Mouse (Mus musculus): ENCODE results near the gene Lcmt1. TPM values are rescaled to one million over a fixed set of nuclear protein-coding genes. Genes with fewer than 3 reads are reported as not detected.

The Lcmt1 gene
- polyA plus RNA-seq, 1 experiment from 2014 or later = 30.6 TPM

DNA sequence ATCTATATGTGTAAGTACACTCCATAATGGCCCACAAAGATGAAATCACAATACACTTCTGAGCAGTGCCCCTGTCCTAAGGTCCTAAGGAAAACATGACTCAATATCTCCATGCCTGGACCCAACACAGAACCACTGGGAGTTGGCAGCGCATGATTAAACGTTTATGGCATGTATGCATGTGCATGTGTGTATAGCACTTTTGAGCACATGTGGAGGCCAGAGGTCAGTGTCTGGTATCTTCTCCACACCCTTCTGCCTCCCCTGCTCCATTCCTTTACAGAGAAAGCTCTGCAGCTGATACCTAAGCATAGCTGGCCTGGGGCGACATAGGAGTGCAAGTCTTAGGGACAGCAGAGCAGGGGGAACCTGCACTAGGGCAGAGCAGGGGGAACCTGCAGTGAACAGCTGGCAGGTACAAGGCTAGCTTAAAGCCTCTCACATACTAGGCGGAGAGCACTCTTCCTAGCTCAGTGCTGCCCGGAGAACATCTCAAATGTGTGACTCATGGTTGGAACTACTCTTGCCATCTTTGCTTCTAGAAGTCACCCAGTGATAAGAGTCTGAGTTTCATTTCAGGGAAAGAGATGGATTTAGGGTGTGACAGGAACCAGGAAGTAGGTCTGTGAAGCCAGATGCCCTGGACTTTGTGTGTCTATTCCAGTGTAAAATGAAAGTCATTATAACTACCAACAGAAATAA is 25.4 kb upstream of the Lcmt1 start:
- H3K27ac ChIP-seq = no peak overlapping the region; the same call in 1 of the 2 replicates
- no peak for ATAC-seq (ENCODE audit: low read depth)

GRCm38 (mm10) chr7:123345041-123345544 is 24.5 kb upstream of the Lcmt1 start:
- Histone ChIP-seq H3K9me3 (replicated peaks) (no peaks in the 10 kb centered on the region), H3K4me3 (replicated peaks) (no peak overlapping the region), H3K27me3 (no peaks in the 10 kb centered on the region), H3K4me2 (no peak overlapping the region), H3K9ac (no peak overlapping the region), H3K4me1 (replicated peaks) (peaks cover 83% of the 10 kb centered on the region), H3K36me3 (0 out of 2 replicates have a peak, but pooled peaks cover under 1% of the 10 kb centered on the region), H3K27ac (no peak overlapping the region)
- ATAC-seq (ENCODE audit: low read depth) (no peak), DNase-seq (no peak)
- 71% methylated on average over 3 of the region's 3 CpGs for WGBS (ENCODE audit: insufficient replicate concordance)

More for the DNA sequence above, 25.4 kb upstream of the Lcmt1 start:
- Histone ChIP-seq H3K9me3 (replicated peaks) (no peaks in the 10 kb centered on the region), H3K9ac (no peak overlapping the region), H3K36me3 (0 out of 2 replicates have a peak, but pooled peaks cover 4% of the 10 kb centered on the region), H3K4me1 (replicated peaks) (peaks cover 75% of the 10 kb centered on the region), H3K27me3 (no peaks in the 10 kb centered on the region), H3K4me3 (replicated peaks) (no peak overlapping the region), H3K4me2 (no peak overlapping the region)
- DNase-seq = no peak
- WGBS (ENCODE audit: insufficient replicate concordance) = 82% methylated on average over 5 of the region's 5 CpGs

- Histone ChIP-seq H3K4me3 (replicated peaks) (no peak overlapping the region), H3K4me1 (replicated peaks) (peaks cover 80% of the 10 kb centered on the region), H3K27me3 (no peaks in the 10 kb centered on the region), H3K36me3 (0 out of 2 replicates have a peak, but pooled peaks cover 2% of the 10 kb centered on the region), H3K9me3 (replicated peaks) (no peaks in the 10 kb centered on the region), H3K9ac (no peak overlapping the region), H3K4me2 (no peak overlapping the region), H3K27ac (no peak overlapping the region)
- 78% methylated on average over 7 of the region's 7 CpGs for WGBS (ENCODE audit: insufficient replicate concordance)
- no peak for ATAC-seq (ENCODE audit: low read depth)
- DNase-seq = no peak
These were observed 22.8 kb upstream of the Lcmt1 start for GRCm38 (mm10) chr7:123346631-123347290.

- no peak overlapping the region for H3K4me3 ChIP-seq (replicated peaks)
- H3K4me1 ChIP-seq (replicated peaks) = peaks cover 87% of the 10 kb centered on the region
- no peaks in the 10 kb centered on the region for H3K9me3 ChIP-seq (replicated peaks)
- ATAC-seq (ENCODE audit: low read depth) (no peak), DNase-seq (no peak)
- 0 out of 2 replicates have a peak, but pooled peaks cover 2% of the 10 kb centered on the region for H3K36me3 ChIP-seq
- no peaks in the 10 kb centered on the region for H3K27me3 ChIP-seq
- peak overlapping the region; percentile 25; the same call in 1 of the 2 replicates for H3K27ac ChIP-seq
- H3K9ac ChIP-seq = 0 out of 2 replicates have a peak overlapping the region, but pooled peaks have one; percentile 17
- no peak overlapping the region for H3K4me2 ChIP-seq
- 86% methylated on average over 11 of the region's 11 CpGs for WGBS (ENCODE audit: insufficient replicate concordance)
These were observed 19.8 kb upstream of the Lcmt1 start for GRCm38 (mm10) chr7:123349813-123350212.

GRCm38 (mm10) chr7:123350243-123350642 is 19.3 kb upstream of the Lcmt1 start:
- Histone ChIP-seq H3K9me3 (replicated peaks) (no peaks in the 10 kb centered on the region), H3K4me3 (replicated peaks) (no peak overlapping the region), H3K27me3 (no peaks in the 10 kb centered on the region), H3K36me3 (0 out of 2 replicates have a peak, but pooled peaks cover 2% of the 10 kb centered on the region), H3K4me2 (no peak overlapping the region), H3K9ac (peak overlapping the region; percentile 17; the same call in 1 of the 2 replicates), H3K4me1 (replicated peaks) (peaks cover 87% of the 10 kb centered on the region), H3K27ac (0 out of 2 replicates have a peak overlapping the region, but pooled peaks have one; percentile 3)
- 81% methylated on average over 2 of the region's 2 CpGs for WGBS (ENCODE audit: insufficient replicate concordance)
- no peak for DNase-seq
- no peak for ATAC-seq (ENCODE audit: low read depth)

DNA sequence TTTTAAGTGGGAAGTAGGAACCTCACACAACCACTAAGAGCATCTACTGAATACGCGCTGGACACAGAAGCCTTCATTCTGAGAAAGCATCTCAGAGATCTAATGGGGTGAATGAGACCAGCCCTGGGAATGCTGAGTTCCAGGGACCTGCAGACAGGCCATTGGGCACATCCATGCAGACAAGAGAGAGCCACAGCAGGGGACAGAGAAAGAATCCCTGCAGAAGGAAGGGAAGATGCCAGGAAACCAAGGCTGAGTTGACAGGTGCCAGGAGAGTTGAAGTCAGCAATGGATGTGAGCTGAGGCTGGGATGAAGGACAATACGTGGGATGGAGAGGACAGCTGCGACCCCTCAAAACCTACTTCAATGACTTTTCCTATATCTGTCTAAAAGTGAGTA is 16.5 kb upstream of the Lcmt1 start:
- peaks cover 95% of the 10 kb centered on the region for H3K4me1 ChIP-seq (replicated peaks)

DNA sequence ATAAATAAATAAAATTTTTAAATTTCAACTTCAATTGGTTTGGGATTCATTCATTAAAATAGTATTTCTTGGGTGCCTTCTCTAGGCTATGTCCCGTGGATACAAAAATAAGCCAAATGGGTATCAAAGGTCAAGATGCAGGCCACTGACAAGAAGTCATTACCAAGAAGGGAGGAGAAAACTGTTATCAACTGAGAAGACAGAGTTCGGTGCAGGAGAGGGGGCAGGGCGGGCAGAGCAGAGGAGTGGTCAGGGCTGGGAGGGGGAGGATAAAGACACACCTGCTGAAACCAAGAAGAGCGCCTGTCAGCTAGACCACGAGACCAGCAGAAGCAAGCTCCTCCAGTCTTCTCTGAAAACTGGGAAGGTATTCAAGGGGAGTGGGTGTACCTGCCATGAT is 15.7 kb upstream of the Lcmt1 start:
- H3K9ac ChIP-seq = peak overlapping the region; percentile 53
- H3K4me1 ChIP-seq (replicated peaks) = peaks cover 95% of the 10 kb centered on the region
- H3K9me3 ChIP-seq (replicated peaks) = no peaks in the 10 kb centered on the region
- peak overlapping the region; percentile 86 for H3K27ac ChIP-seq
- H3K27me3 ChIP-seq = no peaks in the 10 kb centered on the region
- peak; percentile 93 for ATAC-seq (ENCODE audit: low read depth)
- WGBS (ENCODE audit: insufficient replicate concordance) = 20% methylated on average over 5 of the region's 5 CpGs
- peak; percentile 80 for DNase-seq
- peak overlapping the region; percentile 67 for H3K4me2 ChIP-seq
- peak overlapping the region; percentile 34 for H3K4me3 ChIP-seq (replicated peaks)
- H3K36me3 ChIP-seq = peaks cover 10% of the 10 kb centered on the region; the same call in 1 of the 2 replicates

More for the DNA sequence above, 16.5 kb upstream of the Lcmt1 start:
- H3K27ac ChIP-seq = peak overlapping the region; percentile 86
- H3K9me3 ChIP-seq (replicated peaks) = no peaks in the 10 kb centered on the region
- no peaks in the 10 kb centered on the region for H3K27me3 ChIP-seq
- H3K36me3 ChIP-seq = peaks cover 10% of the 10 kb centered on the region; the same call in 1 of the 2 replicates
- peak overlapping the region; percentile 34 for H3K4me3 ChIP-seq (replicated peaks)
- 94% methylated on average over 4 of the region's 4 CpGs for WGBS (ENCODE audit: insufficient replicate concordance)
- H3K4me2 ChIP-seq = peak overlapping the region; percentile 67
- ATAC-seq (ENCODE audit: low read depth) (no peak), DNase-seq (no peak)
- H3K9ac ChIP-seq = peak overlapping the region; percentile 53

DNA sequence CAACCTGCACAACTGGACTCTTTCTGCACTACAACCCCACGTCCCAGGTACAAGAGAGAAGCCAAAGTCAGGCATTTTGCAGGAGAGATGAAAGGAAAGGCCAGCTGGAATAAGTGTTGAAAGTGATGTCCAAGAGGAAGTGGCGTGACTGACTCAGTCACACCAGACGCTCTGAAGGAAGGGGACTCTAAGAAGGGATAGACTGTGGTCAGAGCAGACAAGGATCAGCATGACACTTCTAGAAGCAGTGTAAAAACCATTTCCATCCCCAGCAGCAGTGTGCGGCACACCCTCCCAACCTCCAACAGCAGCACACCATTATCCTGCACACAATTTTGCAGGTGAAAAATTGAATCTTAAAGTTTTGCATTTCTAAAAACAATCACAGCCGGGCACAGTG is 15.2 kb upstream of the Lcmt1 start:
- DNase-seq (no peak), ATAC-seq (ENCODE audit: low read depth) (0 out of 2 replicates have a peak, but pooled peaks have one; percentile 21)
- Histone ChIP-seq H3K4me2 (peak overlapping the region; percentile 67), H3K9me3 (replicated peaks) (no peaks in the 10 kb centered on the region), H3K9ac (peak overlapping the region; percentile 49), H3K27me3 (no peaks in the 10 kb centered on the region), H3K4me1 (replicated peaks) (peaks cover 95% of the 10 kb centered on the region), H3K27ac (peak overlapping the region; percentile 86), H3K4me3 (replicated peaks) (peak overlapping the region; percentile 34), H3K36me3 (peaks cover 10% of the 10 kb centered on the region; the same call in 1 of the 2 replicates)
- WGBS (ENCODE audit: insufficient replicate concordance) = 47% methylated on average over 5 of the region's 5 CpGs

DNA sequence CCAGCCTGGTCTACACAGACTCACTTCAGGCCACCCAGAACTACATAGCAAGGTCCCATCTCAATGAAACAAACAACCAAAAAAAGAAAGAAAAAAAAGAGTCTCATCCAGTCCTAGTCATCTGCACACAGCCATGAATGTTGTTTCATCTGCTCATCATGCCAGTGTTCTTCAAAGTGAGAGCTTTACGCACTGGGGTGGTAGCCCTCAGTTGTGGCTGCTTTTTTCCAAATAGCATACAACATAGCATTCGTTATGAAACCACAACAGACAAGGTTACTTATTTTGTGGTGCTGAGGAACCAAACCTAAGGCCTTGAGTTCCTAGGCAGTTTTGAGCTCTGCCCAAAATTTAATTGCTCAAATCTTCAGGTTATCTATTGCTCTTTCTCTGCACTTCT is 14.7 kb upstream of the Lcmt1 start:
- H3K4me1 ChIP-seq (replicated peaks) = peaks cover 94% of the 10 kb centered on the region
- no peaks in the 10 kb centered on the region for H3K9me3 ChIP-seq (replicated peaks)
- ATAC-seq (ENCODE audit: low read depth) (no peak), DNase-seq (no peak)
- H3K4me2 ChIP-seq = peak overlapping the region; percentile 67
- peak overlapping the region; percentile 49 for H3K9ac ChIP-seq
- peak overlapping the region; percentile 86 for H3K27ac ChIP-seq
- peak overlapping the region; percentile 34; the same call in 1 of the 2 replicates for H3K4me3 ChIP-seq (replicated peaks)
- no peaks in the 10 kb centered on the region for H3K27me3 ChIP-seq
- peaks cover 10% of the 10 kb centered on the region; the same call in 1 of the 2 replicates for H3K36me3 ChIP-seq
- 64% methylated on average over 2 of the region's 2 CpGs for WGBS (ENCODE audit: insufficient replicate concordance)

DNA sequence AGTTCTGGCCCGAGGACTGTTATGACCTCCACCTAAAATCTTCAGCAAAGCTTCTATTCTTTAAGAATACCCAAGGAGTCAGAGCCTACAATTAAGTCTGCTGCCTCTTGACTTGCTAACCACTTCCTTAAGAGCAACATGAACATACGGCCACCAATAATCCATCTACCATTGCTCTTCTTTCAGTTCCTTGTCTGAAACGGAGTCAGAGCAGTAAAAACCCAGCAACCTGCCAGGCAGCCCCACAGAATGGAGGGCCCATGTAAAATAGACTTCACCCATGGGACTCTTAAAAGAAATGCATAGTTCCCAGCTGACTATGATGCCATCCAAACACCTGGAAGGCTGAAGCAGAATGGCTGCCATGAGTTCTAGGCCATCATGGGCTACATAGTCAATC is 13.4 kb upstream of the Lcmt1 start:
- ATAC-seq (ENCODE audit: low read depth) = no peak

GRCm38 (mm10) chr7:123359101-123359500 is 10.5 kb upstream of the Lcmt1 start:
- Histone ChIP-seq H3K4me3 (replicated peaks) (no peak overlapping the region), H3K4me2 (no peak overlapping the region), H3K27ac (no peak overlapping the region; the same call in 1 of the 2 replicates), H3K36me3 (peaks cover 17% of the 10 kb centered on the region), H3K9ac (no peak overlapping the region), H3K9me3 (replicated peaks) (no peaks in the 10 kb centered on the region), H3K27me3 (no peaks in the 10 kb centered on the region), H3K4me1 (replicated peaks) (peaks cover 82% of the 10 kb centered on the region)
- 85% methylated on average over 7 of the region's 7 CpGs for WGBS (ENCODE audit: insufficient replicate concordance)
- DNase-seq (no peak), ATAC-seq (ENCODE audit: low read depth) (no peak)

More for the DNA sequence above, 13.4 kb upstream of the Lcmt1 start:
- Histone ChIP-seq H3K9me3 (replicated peaks) (no peaks in the 10 kb centered on the region), H3K27ac (peak overlapping the region; percentile 86), H3K4me1 (replicated peaks) (peaks cover 94% of the 10 kb centered on the region), H3K27me3 (no peaks in the 10 kb centered on the region), H3K4me2 (0 out of 2 replicates have a peak overlapping the region, but pooled peaks have one; percentile 67), H3K4me3 (replicated peaks) (no peak overlapping the region), H3K9ac (no peak overlapping the region), H3K36me3 (peaks cover 10% of the 10 kb centered on the region; the same call in 1 of the 2 replicates)
- DNase-seq = no peak
- WGBS (ENCODE audit: insufficient replicate concordance) = 69% methylated on average over 3 of the region's 3 CpGs
